Mouse (Mus musculus): ENCODE results near the gene Odf4. TPM values are rescaled to one million over a fixed set of nuclear protein-coding genes. Genes with fewer than 3 reads are reported as not detected.

Gene Odf4
- polyA plus RNA-seq, 1 experiment, result not detected

DNA sequence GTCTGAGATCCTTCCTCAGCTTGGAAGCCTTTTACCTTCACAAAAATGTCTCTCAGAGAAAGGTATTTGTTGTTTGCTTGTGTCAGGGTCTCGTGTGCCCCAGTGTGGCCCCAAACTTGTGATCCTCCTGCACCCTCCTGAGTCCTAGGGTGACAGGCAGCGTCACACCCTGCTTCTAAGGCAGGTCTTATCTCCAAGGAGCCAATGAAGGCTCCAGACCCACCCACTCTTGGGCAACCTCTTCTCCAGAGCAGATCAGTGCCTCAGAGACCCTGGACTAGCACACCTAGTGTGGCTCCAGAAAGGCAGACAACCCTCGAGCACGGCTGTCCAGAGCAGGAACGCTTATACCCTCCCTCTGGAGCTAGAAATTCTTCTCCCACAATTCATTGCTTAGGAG lies 42.5 kb downstream of the Odf4 start:
- H3K4me1 ChIP-seq (ENCODE audit: control insufficient read depth, insufficient read depth, low read length), result no peaks in the 10 kb centered on the region
- H3K4me3 ChIP-seq (ENCODE audit: insufficient read depth, low read length), result no peak overlapping the region
- no peak for TF ChIP-seq POLR2A (IDR thresholded peaks at IDR 0.05; ENCODE audit: low read depth, low read length)
- TF ChIP-seq CTCF (IDR thresholded peaks at IDR 0.05; ENCODE audit: borderline replicate concordance, insufficient read depth, low read length), result no peak
- no peak overlapping the region for H3K27ac ChIP-seq (ENCODE audit: insufficient read depth, low read length)

DNA sequence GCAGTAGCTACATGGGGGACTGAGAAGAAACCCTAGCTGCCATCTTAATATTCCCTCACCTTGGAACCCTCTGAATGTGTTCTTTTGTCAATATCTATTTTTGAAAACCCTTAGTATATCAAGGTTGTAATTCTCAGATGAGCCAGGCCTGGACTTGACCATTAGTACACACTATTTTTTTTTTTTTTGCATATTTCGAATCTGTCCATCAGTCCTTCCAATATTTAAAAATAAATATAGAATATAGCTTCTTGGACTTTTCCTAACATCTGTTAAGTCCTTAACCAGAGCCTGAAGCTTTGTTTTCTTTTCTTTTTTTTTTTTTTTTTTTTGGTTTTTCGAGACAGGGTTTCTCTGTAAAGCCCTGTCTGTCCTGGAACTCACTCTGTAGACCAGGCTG lies 43.0 kb downstream of the Odf4 start:
- no peaks in the 10 kb centered on the region for H3K4me1 ChIP-seq (ENCODE audit: control insufficient read depth, insufficient read depth, low read length)
- H3K27ac ChIP-seq (ENCODE audit: insufficient read depth, low read length), result no peak overlapping the region
- no peak overlapping the region for H3K4me3 ChIP-seq (ENCODE audit: insufficient read depth, low read length)
- TF ChIP-seq POLR2A (IDR thresholded peaks at IDR 0.05; ENCODE audit: low read depth, low read length), result no peak
- no peak for TF ChIP-seq CTCF (IDR thresholded peaks at IDR 0.05; ENCODE audit: borderline replicate concordance, insufficient read depth, low read length)

- Histone ChIP-seq H3K27ac (ENCODE audit: insufficient read depth, low read length) (no peak overlapping the region), H3K4me1 (ENCODE audit: control insufficient read depth, insufficient read depth, low read length) (no peaks in the 10 kb centered on the region), H3K4me3 (ENCODE audit: insufficient read depth, low read length) (no peak overlapping the region)
- no peak for TF ChIP-seq CTCF (IDR thresholded peaks at IDR 0.05; ENCODE audit: borderline replicate concordance, insufficient read depth, low read length)
- no peak for TF ChIP-seq POLR2A (IDR thresholded peaks at IDR 0.05; ENCODE audit: low read depth, low read length)
These were observed 44.8 kb downstream of the Odf4 start for GRCm38 (mm10) chr11:68882107-68882506.

GRCm38 (mm10) chr11:68878811-68879210 lies 48.1 kb downstream of the Odf4 start:
- no peaks in the 10 kb centered on the region for H3K4me1 ChIP-seq (ENCODE audit: control insufficient read depth, insufficient read depth, low read length)
- no peak for TF ChIP-seq POLR2A (IDR thresholded peaks at IDR 0.05; ENCODE audit: low read depth, low read length)
- no peak for TF ChIP-seq CTCF (IDR thresholded peaks at IDR 0.05; ENCODE audit: borderline replicate concordance, insufficient read depth, low read length)
- H3K4me3 ChIP-seq (ENCODE audit: insufficient read depth, low read length), result no peak overlapping the region
- no peak overlapping the region for H3K27ac ChIP-seq (ENCODE audit: insufficient read depth, low read length)

DNA sequence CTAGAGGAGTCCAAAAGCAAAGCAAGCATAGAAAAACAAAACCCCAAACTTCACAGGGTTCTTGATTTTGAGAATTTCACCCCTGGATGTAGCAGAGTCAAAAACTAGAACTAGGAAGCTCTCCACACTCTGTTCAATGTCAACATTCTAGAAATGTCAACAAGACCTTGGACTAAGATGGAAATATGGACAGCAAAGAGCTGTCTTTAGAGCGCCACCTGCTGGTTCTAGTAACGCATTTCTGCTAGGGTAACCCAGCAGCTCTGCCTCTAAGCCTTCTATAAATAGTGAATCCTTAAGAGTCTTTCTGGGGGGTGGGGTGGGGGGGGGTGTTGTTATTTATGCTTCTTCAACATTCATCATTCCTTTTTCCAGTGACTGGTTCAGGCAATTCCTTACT lies 52.0 kb downstream of the Odf4 start:
- TF ChIP-seq CTCF (IDR thresholded peaks at IDR 0.05; ENCODE audit: borderline replicate concordance, insufficient read depth, low read length) (peak; percentile 39; the same call in 1 of the 2 replicates), POLR2A (IDR thresholded peaks at IDR 0.05; ENCODE audit: low read depth, low read length) (no peak)
- Histone ChIP-seq H3K27ac (ENCODE audit: insufficient read depth, low read length) (no peak overlapping the region), H3K4me1 (ENCODE audit: control insufficient read depth, insufficient read depth, low read length) (no peaks in the 10 kb centered on the region), H3K4me3 (ENCODE audit: insufficient read depth, low read length) (no peak overlapping the region)

Other genes starting within 250 kb of the Odf4 start
- 459 and 533 TPM in 2 replicates for gene Myh10, start 235.5 kb downstream of the Odf4 start, polyA plus RNA-seq (2011; ENCODE audit: insufficient read length, low read depth, missing spikeins)
- 107 and 122 TPM in 2 replicates for gene Ndel1, start 55.2 kb downstream of the Odf4 start, polyA plus RNA-seq (2011; ENCODE audit: insufficient read length, low read depth, missing spikeins)
- not detected in 2 replicates for gene Rnf222, start 38.5 kb downstream of the Odf4 start, polyA plus RNA-seq (2011; ENCODE audit: insufficient read length, low read depth, missing spikeins)
- gene Rpl26, start 25.5 kb downstream of the Odf4 start, polyA plus RNA-seq (2011; ENCODE audit: insufficient read length, low read depth, missing spikeins), result 3,230 and 3,899 TPM in 2 replicates
- gene Arhgef15, start 30.4 kb upstream of the Odf4 start, polyA plus RNA-seq (2011; ENCODE audit: insufficient read length, low read depth, missing spikeins), result 0.55 and 1.4 TPM in 2 replicates
- 4.9 and 5.7 TPM in 2 replicates for gene Slc25a35, start 41.0 kb upstream of the Odf4 start, polyA plus RNA-seq (2011; ENCODE audit: insufficient read length, low read depth, missing spikeins)
- 35.4 and 38.2 TPM in 2 replicates for gene Rangrf, start 48.1 kb upstream of the Odf4 start, polyA plus RNA-seq (2011; ENCODE audit: insufficient read length, low read depth, missing spikeins)
- 16.6 and 22.7 TPM in 2 replicates for gene Pfas, start 81.4 kb upstream of the Odf4 start, polyA plus RNA-seq (2011; ENCODE audit: insufficient read length, low read depth, missing spikeins)
- gene Ctc1, start 88.8 kb upstream of the Odf4 start, polyA plus RNA-seq (2011; ENCODE audit: insufficient read length, low read depth, missing spikeins), result 43.2 and 44.2 TPM in 2 replicates
- 31.5 and 44.0 TPM in 2 replicates for gene Aurkb, start 118.6 kb upstream of the Odf4 start, polyA plus RNA-seq (2011; ENCODE audit: insufficient read length, low read depth, missing spikeins)
- 9.7 and 11.2 TPM in 2 replicates for gene Borcs6, start 132.6 kb upstream of the Odf4 start, polyA plus RNA-seq (2011; ENCODE audit: insufficient read length, low read depth, missing spikeins)
- gene Tmem107, start 143.7 kb upstream of the Odf4 start, polyA plus RNA-seq (2011; ENCODE audit: insufficient read length, low read depth, missing spikeins), result 14.0 and 17.6 TPM in 2 replicates
- gene Vamp2, start 161.4 kb upstream of the Odf4 start, polyA plus RNA-seq (2011; ENCODE audit: insufficient read length, low read depth, missing spikeins), result 51.1 and 58.3 TPM in 2 replicates
- 23.1 and 30.9 TPM in 2 replicates for gene Per1, start 168.1 kb upstream of the Odf4 start, polyA plus RNA-seq (2011; ENCODE audit: insufficient read length, low read depth, missing spikeins)
- gene Hes7, start 193.3 kb upstream of the Odf4 start, polyA plus RNA-seq (2011; ENCODE audit: insufficient read length, low read depth, missing spikeins), result not detected in 2 replicates
- gene 9130213A22Rik, start 195.5 kb upstream of the Odf4 start, polyA plus RNA-seq (2011; ENCODE audit: insufficient read length, low read depth, missing spikeins), result 0.88 and 1.1 TPM in 2 replicates
- 0.27 TPM in 1 of 2 replicates, not detected in the other for gene Aloxe3, start 198.8 kb upstream of the Odf4 start, polyA plus RNA-seq (2011; ENCODE audit: insufficient read length, low read depth, missing spikeins)
- not detected in 2 replicates for gene Alox12b, start 229.9 kb upstream of the Odf4 start, polyA plus RNA-seq (2011; ENCODE audit: insufficient read length, low read depth, missing spikeins)

All from embryonic fibroblast, embryonic 13.5 days (primary cell).